In genomic region chr17:44776738-44777270, GRCm38 (mm10) we compare ENCODE assay signal across 8 mouse cellular contexts. TPM values are rescaled to one million over a fixed set of nuclear protein-coding genes. Genes with fewer than 3 reads are reported as not detected.
DNase-seq lines count a peak whose midpoint lies in the region; ATAC-seq and TF ChIP-seq lines count a peak whose summit lies in the region.

TSS of gene Supt3 (plus strand) at chr17:44777152.

- peak; percentile 96 for DNase-seq in MEL (ENCODE audit: low read depth, low spot score)
- peak; percentile 96 for DNase-seq in cerebellum, adult 2 months
- peak; percentile 98 for DNase-seq in forebrain, postnatal 0 days
- peak; percentile 85 for DNase-seq in layer of hippocampus, adult 9-10 months (ENCODE audit: low spot score)
- peak; percentile 90 for DNase-seq in ovary, postnatal 10 days (ENCODE audit: low spot score)
- DNase-seq in thymus, postnatal 10 days (ENCODE audit: low spot score in 2 of 2), result peak; percentile 92 to 98

- ATAC-seq in forebrain, postnatal 0 days, result peak; percentile 98
- peak; percentile 69 to 90 for ATAC-seq in hematopoietic stem cell, adult 5-6 weeks (replicated peaks in 1 of 2; ENCODE audit: insufficient read depth in 1 of 2, low FRiP score in 2 of 2, low TSS enrichment in 1 of 2, low read depth in 1 of 2, poor library complexity in 2 of 2, severe bottlenecking in 2 of 2)
- peak; percentile 97 for ATAC-seq in lung, embryonic 16.5 days (ENCODE audit: low read depth)

- peak within 1 kb of the TSS; percentile 86 for H3K9ac ChIP-seq in MEL (ENCODE audit: control insufficient read depth, low read depth, low read length, poor library complexity, severe bottlenecking)
- peak within 1 kb of the TSS; percentile 96 for H3K9ac ChIP-seq in forebrain, postnatal 0 days
- peak within 1 kb of the TSS; percentile 99 for H3K9ac ChIP-seq in lung, embryonic 16.5 days (ENCODE audit: low read length)

- H3K27me3 ChIP-seq in MEL (ENCODE audit: control insufficient read depth in 1 of 2, insufficient read depth in 2 of 2, low read length in 2 of 2), result no peaks in the 10 kb centered on the region
- no peaks in the 10 kb centered on the region for H3K27me3 ChIP-seq in cerebellum, adult 2 months (ENCODE audit: control insufficient read depth, insufficient read depth, low read length)
- no peaks in the 10 kb centered on the region for H3K27me3 ChIP-seq in forebrain, postnatal 0 days (ENCODE audit: insufficient read depth, low read length)
- H3K27me3 ChIP-seq in lung, embryonic 16.5 days (ENCODE audit: control insufficient read depth, insufficient read depth, low read depth, low read length), result no peaks in the 10 kb centered on the region

- peaks cover 7 to 9% of the 10 kb centered on the region in 2 experiments for H3K4me1 ChIP-seq in MEL (ENCODE audit: control insufficient read depth in 1 of 2, insufficient read depth in 2 of 2, low read length in 2 of 2)
- no peaks in the 10 kb centered on the region for H3K4me1 ChIP-seq in cerebellum, adult 2 months (ENCODE audit: control insufficient read depth, insufficient read depth, low read length)
- H3K4me1 ChIP-seq in forebrain, postnatal 0 days (ENCODE audit: insufficient read depth), result no peaks in the 10 kb centered on the region; the same call in 1 of the 2 replicates
- peaks cover 10% of the 10 kb centered on the region for H3K4me1 ChIP-seq in lung, embryonic 16.5 days (replicated peaks; ENCODE audit: control insufficient read depth, insufficient read depth, low read length)

- TF ChIP-seq RAD21 in MEL (IDR thresholded peaks at IDR 0.05; ENCODE audit: low read depth, low read length), result no peak

- no peak for TF ChIP-seq CTCF in MEL (IDR thresholded peaks at IDR 0.05 in 2 of 3, conservative IDR thresholded peaks at IDR 0.05 in 1 of 3; ENCODE audit: control insufficient read depth in 1 of 3, insufficient read depth in 1 of 3, low read depth in 2 of 3, low read length in 3 of 3, poor library complexity in 1 of 3, severe bottlenecking in 1 of 3)
- peak; percentile 24; the same call in 1 of the 2 replicates for TF ChIP-seq CTCF in cerebellum, adult 2 months (IDR thresholded peaks at IDR 0.05; ENCODE audit: borderline replicate concordance, insufficient read depth, low read depth, low read length)
- peak; percentile 56 for TF ChIP-seq CTCF in forebrain, postnatal 0 days (IDR thresholded peaks at IDR 0.05; ENCODE audit: low read depth)

- TF ChIP-seq POLR2A in MEL (IDR thresholded peaks at IDR 0.05; ENCODE audit: control insufficient read depth in 1 of 2, insufficient read depth in 1 of 2, low read depth in 1 of 2, low read length in 2 of 2, poor library complexity in 1 of 2), result peak; percentile 57 to 89; a peak in 2 of 4 replicates
- peak; percentile 36; the same call in 1 of the 2 replicates for TF ChIP-seq POLR2A in cerebellum, adult 2 months (IDR thresholded peaks at IDR 0.05; ENCODE audit: borderline replicate concordance, insufficient read depth, low read length)

- WGBS in cerebellum, adult 2 months, result under 1% methylated on average over 39 of the region's 40 CpGs
- under 1% methylated on average over 39 of the region's 40 CpGs for WGBS in forebrain, postnatal 0 days
- WGBS in lung, embryonic 16.5 days, result 0% methylated on average over 33 of the region's 40 CpGs

- H3K79me2 ChIP-seq in MEL (ENCODE audit: control insufficient read depth, insufficient read depth, low read length, poor library complexity), result peaks cover 3% of the 10 kb centered on the region; the same call in 1 of the 2 replicates

- no peaks in the 10 kb centered on the region for H3K9me3 ChIP-seq in MEL (replicated peaks; ENCODE audit: insufficient read depth, low read length)
- H3K9me3 ChIP-seq in forebrain, postnatal 0 days (ENCODE audit: low read length), result no peaks in the 10 kb centered on the region
- no peaks in the 10 kb centered on the region for H3K9me3 ChIP-seq in lung, embryonic 16.5 days (ENCODE audit: control insufficient read depth, low read length)

- H3K27ac ChIP-seq in MEL (ENCODE audit: control insufficient read depth, low read depth, low read length), result peak within 1 kb of the TSS; percentile 94
- H3K27ac ChIP-seq in cerebellum, adult 2 months (ENCODE audit: insufficient read depth, low read length), result no peak within 1 kb of the TSS
- H3K27ac ChIP-seq in forebrain, postnatal 0 days (ENCODE audit: low read depth, low read length), result peak within 1 kb of the TSS; percentile 96
- peak within 1 kb of the TSS; percentile 86 for H3K27ac ChIP-seq in lung, embryonic 16.5 days (ENCODE audit: low read length)

- peak within 1 kb of the TSS; percentile 84 to 97 for H3K4me3 ChIP-seq in MEL (ENCODE audit: control insufficient read depth in 1 of 2, insufficient read depth in 1 of 2, low read depth in 2 of 2, low read length in 2 of 2)
- peak within 1 kb of the TSS; percentile 72 for H3K4me3 ChIP-seq in cerebellum, adult 2 months (replicated peaks; ENCODE audit: insufficient read depth, low read depth, low read length)
- H3K4me3 ChIP-seq in forebrain, postnatal 0 days (ENCODE audit: low read depth, low read length), result peak within 1 kb of the TSS; percentile 89
- H3K4me3 ChIP-seq in lung, embryonic 16.5 days (ENCODE audit: low read length), result peak within 1 kb of the TSS; percentile 91

- peaks cover 0 to 22% of the 10 kb centered on the region in 2 experiments; a peak in 2 of 4 replicates for H3K36me3 ChIP-seq in MEL (ENCODE audit: control insufficient read depth in 1 of 2, insufficient read depth in 2 of 2, low read length in 2 of 2)
- H3K36me3 ChIP-seq in forebrain, postnatal 0 days (ENCODE audit: insufficient read depth), result no peaks in the 10 kb centered on the region
- H3K36me3 ChIP-seq in lung, embryonic 16.5 days (ENCODE audit: control insufficient read depth, insufficient read depth, low read length), result no peaks in the 10 kb centered on the region

- peak in 1 of 2 experiments; percentile 10; a peak in 1 of 4 replicates for TF ChIP-seq EP300 in MEL (IDR thresholded peaks at IDR 0.05; ENCODE audit: low read depth in 1 of 2, low read length in 2 of 2)

- peak within 1 kb of the TSS; percentile 65 for H3K4me2 ChIP-seq in forebrain, postnatal 0 days (ENCODE audit: low read depth)
- peak within 1 kb of the TSS; percentile 86 for H3K4me2 ChIP-seq in lung, embryonic 16.5 days (ENCODE audit: low read depth, low read length)

TF ChIP-seq in MEL, 35 proteins besides CTCF, POLR2A, EP300 and RAD21:
- TF ChIP-seq MYB (IDR thresholded peaks at IDR 0.05; ENCODE audit: low read depth, low read length), result no peak
- peak; percentile 36; the same call in 1 of the 2 replicates for TF ChIP-seq MAZ (IDR thresholded peaks at IDR 0.05; ENCODE audit: low read depth, low read length)
- peak; percentile 17; the same call in 1 of the 2 replicates for TF ChIP-seq TCF12 (IDR thresholded peaks at IDR 0.05; ENCODE audit: low read depth, low read length)
- TF ChIP-seq MEF2A (IDR thresholded peaks at IDR 0.05; ENCODE audit: extremely low read depth, insufficient replicate concordance, low read depth, low read length, poor library complexity, severe bottlenecking), result no peak
- TF ChIP-seq NELFE (IDR thresholded peaks at IDR 0.05; ENCODE audit: low read depth, low read length), result peak; percentile 79
- TF ChIP-seq MAX (IDR thresholded peaks at IDR 0.05; ENCODE audit: low read length), result peak; percentile 93
- 0 out of 4 replicates have a peak, but pooled peaks of 1 of the 2 experiments have one; percentile 37 for TF ChIP-seq USF2 (IDR thresholded peaks at IDR 0.05; ENCODE audit: borderline replicate concordance in 1 of 2, insufficient read depth in 1 of 2, low read depth in 1 of 2, low read length in 2 of 2)
- peak; percentile 93; the same call in 1 of the 2 replicates for TF ChIP-seq E2F4 (IDR thresholded peaks at IDR 0.05; ENCODE audit: borderline replicate concordance, low read depth, low read length)
- peak; percentile 57; the same call in 1 of the 2 replicates for TF ChIP-seq TBP (IDR thresholded peaks at IDR 0.05; ENCODE audit: low read depth, low read length)
- TF ChIP-seq POLR2AphosphoS2 (IDR thresholded peaks at IDR 0.05; ENCODE audit: low read length), result peak; percentile 44; the same call in 1 of the 2 replicates
- TF ChIP-seq KAT2A (conservative IDR thresholded peaks at IDR 0.05; ENCODE audit: low read depth, low read length), result peak; percentile 32; the same call in 1 of the 2 replicates
- peak; percentile 95 for TF ChIP-seq MYC (IDR thresholded peaks at IDR 0.05; ENCODE audit: low read depth, low read length)
- TF ChIP-seq MAFK (IDR thresholded peaks at IDR 0.05; ENCODE audit: borderline replicate concordance, low read depth, low read length), result no peak
- no peak for TF ChIP-seq ZMIZ1 (IDR thresholded peaks at IDR 0.05; ENCODE audit: low read depth, low read length)
- peak; percentile 99 for TF ChIP-seq ELF1 (IDR thresholded peaks at IDR 0.05; ENCODE audit: low read depth, low read length)
- TF ChIP-seq BHLHE40 (IDR thresholded peaks at IDR 0.05; ENCODE audit: borderline replicate concordance, low read depth, low read length), result no peak
- TF ChIP-seq ZNF384 (IDR thresholded peaks at IDR 0.05; ENCODE audit: low read depth, low read length), result no peak
- TF ChIP-seq NRF1 (IDR thresholded peaks at IDR 0.05; ENCODE audit: insufficient read depth, low read depth, low read length, poor library complexity, severe bottlenecking), result peak; percentile 82
- TF ChIP-seq MXI1 (IDR thresholded peaks at IDR 0.05; ENCODE audit: low read depth, low read length), result peak; percentile 92
- TF ChIP-seq POLR2AphosphoS5 (IDR thresholded peaks at IDR 0.05; ENCODE audit: borderline replicate concordance, low read depth, low read length), result no peak
- TF ChIP-seq USF1 (IDR thresholded peaks at IDR 0.05; ENCODE audit: low read depth, low read length), result peak; percentile 91
- TF ChIP-seq SMC3 (IDR thresholded peaks at IDR 0.05; ENCODE audit: low read depth, low read length), result no peak; the same call in 1 of the 2 replicates
- peak; percentile 90 for TF ChIP-seq HCFC1 (IDR thresholded peaks at IDR 0.05; ENCODE audit: low read depth, low read length)
- TF ChIP-seq UBTF (IDR thresholded peaks at IDR 0.05; ENCODE audit: borderline replicate concordance, insufficient read depth, low read depth, low read length), result no peak
- TF ChIP-seq SIN3A (IDR thresholded peaks at IDR 0.05; ENCODE audit: low read length), result peak; percentile 80

RNA-seq across cellular contexts. Expression of gene Supt3, which starts in this region (rescaled TPM):
- total RNA-seq in MEL (2012; rRNA removed), result 7.0 and 7.6 TPM in 2 replicates
- 10 to 100 TPM in 1 of 2 experiments, not detected in 1; 28.6 TPM for polyA plus RNA-seq in MEL (2012; ENCODE audit: insufficient read depth in 1 of 2, insufficient read length in 2 of 2, low read depth in 1 of 2, low replicate concordance in 2 of 2, missing spikeins in 1 of 2)
- polyA plus RNA-seq in cerebellum, adult 2 months (2012; rRNA removed), result 7.8 and 8.2 TPM in 2 replicates
- total RNA-seq in forebrain, postnatal 0 days (2014; rRNA removed), result 3.2 and 5.5 TPM in 2 replicates
- polyA plus RNA-seq in forebrain, postnatal 0 days (2015; fragmentation: Nextera tagmentation; extraction: Ambion mirVana), result 20.5 and 24.5 TPM in 2 replicates
- total RNA-seq in hematopoietic stem cell, adult 5-6 weeks (2017), result 19.0 and 24.0 TPM in 2 replicates
- polyA plus RNA-seq in lung, embryonic 16.5 days (2015; fragmentation: Nextera tagmentation; extraction: Ambion mirVana), result 17.5 and 20.4 TPM in 2 replicates

Comparison
In these comparisons a context has a peak if more than half of its experiments do, and no peak if none do; other contexts are left out.
1. CTCF ChIP-seq: peak in cerebellum, adult 2 months (single experiment) and forebrain, postnatal 0 days (single experiment); none in MEL (0 of 3).
2. Peak in every context shown above with its lines, with median percentiles within 50 percentile points of each other: DNase-seq, H3K4me3 ChIP-seq, H3K9ac ChIP-seq and ATAC-seq.